In the genomic region with DNA sequence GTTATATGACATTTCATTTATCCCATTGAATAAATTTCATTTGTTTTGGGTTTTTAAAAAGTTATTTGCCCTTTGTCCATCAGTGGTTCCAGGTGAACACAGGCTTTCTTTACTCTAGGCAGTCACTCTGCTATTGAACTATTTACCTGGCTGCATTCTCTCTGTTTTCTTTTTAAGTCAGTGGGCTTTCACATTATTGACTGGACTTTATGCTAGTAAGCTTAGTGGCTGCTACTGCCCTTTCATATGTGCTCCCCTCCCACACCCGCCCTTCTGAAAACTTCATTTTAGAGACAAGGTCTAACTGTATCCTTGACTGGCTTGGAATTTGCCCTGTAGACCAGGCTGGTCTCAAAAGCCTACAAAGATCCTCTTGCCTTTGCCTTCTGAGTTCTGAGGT, we compare ENCODE assay signal across 26 mouse cellular contexts. TPM values are rescaled to one million over a fixed set of nuclear protein-coding genes. Genes with fewer than 3 reads are reported as not detected.
DNase-seq lines count a peak whose midpoint lies in the region; ATAC-seq and TF ChIP-seq lines count a peak whose summit lies in the region.
"Had no signal": no experiment of that assay in that cellular context is flagged by ENCODE, and none has a peak within 500 bp of the region (broad histone marks: within the 10 kb centered on the region; RNA-seq: fewer than 3 reads in every experiment).

No protein-coding gene starts in this region.

- H3K27me3 ChIP-seq in kidney, embryonic 14.5 days (ENCODE audit: control insufficient read depth, insufficient read depth, low read length), result no peaks in the 10 kb centered on the region
- no peaks in the 10 kb centered on the region for H3K27me3 ChIP-seq in liver, adult 2 months (ENCODE audit: control insufficient read depth, insufficient read depth, low read length)
- no peaks in the 10 kb centered on the region for H3K27me3 ChIP-seq in liver, embryonic 11.5 days (replicated peaks; ENCODE audit: control insufficient read depth, insufficient read depth, low read length)
- H3K27me3 ChIP-seq: CH12.LX; forebrain, embryonic 13.5 days; heart, embryonic 13.5 days; Patski had no signal

- no peaks in the 10 kb centered on the region for H3K9me3 ChIP-seq in kidney, embryonic 14.5 days (ENCODE audit: control insufficient read depth, low read length)
- H3K9me3 ChIP-seq in liver, embryonic 11.5 days (ENCODE audit: control insufficient read depth, low read length), result no peaks in the 10 kb centered on the region
- H3K9me3 ChIP-seq: forebrain, embryonic 10.5 days; forebrain, embryonic 13.5 days; G1E; heart, embryonic 10.5 days; heart, embryonic 13.5 days had no signal

- ATAC-seq in kidney, embryonic 14.5 days (ENCODE audit: low FRiP score, low TSS enrichment), result no peak
- no peak for ATAC-seq in liver, embryonic 11.5 days (replicated peaks; ENCODE audit: low FRiP score)
- ATAC-seq: forebrain, embryonic 13.5 days; forebrain, embryonic 16.5 days had no signal

- no peak overlapping the region for H3K9ac ChIP-seq in kidney, embryonic 14.5 days (ENCODE audit: low read depth, low read length)
- H3K9ac ChIP-seq in liver, adult 2 months (ENCODE audit: low read depth, low read length), result no peak overlapping the region
- H3K9ac ChIP-seq in liver, embryonic 11.5 days (ENCODE audit: low read depth, low read length), result no peak overlapping the region
- H3K9ac ChIP-seq: forebrain, embryonic 13.5 days; heart, embryonic 13.5 days; hindbrain, embryonic 14.5 days had no signal

- H3K36me3 ChIP-seq in kidney, embryonic 14.5 days (ENCODE audit: control insufficient read depth, insufficient read depth, low read length), result peaks cover 6% of the 10 kb centered on the region; the same call in 1 of the 2 replicates
- peaks cover 6% of the 10 kb centered on the region for H3K36me3 ChIP-seq in liver, adult 2 months (ENCODE audit: control insufficient read depth, insufficient read depth, low read length)
- peaks cover 3% of the 10 kb centered on the region; the same call in 1 of the 2 replicates for H3K36me3 ChIP-seq in liver, embryonic 11.5 days (ENCODE audit: control insufficient read depth, insufficient read depth, low read length)

- H3K4me1 ChIP-seq in kidney, embryonic 14.5 days (ENCODE audit: control insufficient read depth, insufficient read depth, low read length), result no peaks in the 10 kb centered on the region
- H3K4me1 ChIP-seq in liver, adult 2 months (ENCODE audit: control insufficient read depth, insufficient read depth, low read length), result peaks cover 16% of the 10 kb centered on the region
- no peaks in the 10 kb centered on the region for H3K4me1 ChIP-seq in liver, embryonic 11.5 days (replicated peaks; ENCODE audit: control insufficient read depth, insufficient read depth, low read length)
- H3K4me1 ChIP-seq: forebrain, embryonic 10.5 days; forebrain, embryonic 13.5 days had no signal

- H3K4me2 ChIP-seq in kidney, embryonic 14.5 days (replicated peaks; ENCODE audit: low read depth, low read length), result no peak overlapping the region
- H3K4me2 ChIP-seq in liver, embryonic 11.5 days, result no peak overlapping the region
- H3K4me2 ChIP-seq: forebrain, embryonic 13.5 days; heart, embryonic 13.5 days; hindbrain, embryonic 14.5 days had no signal

- TF ChIP-seq CTCF in liver, adult 2 months (IDR thresholded peaks at IDR 0.05; ENCODE audit: low read depth, low read length), result no peak

- peak; percentile 18 to 27 for DNase-seq in kidney, adult 8-10 months
- peak; percentile 65 for DNase-seq in liver, adult 2 months (ENCODE audit: extremely low read depth, low read depth, low spot score)
- DNase-seq in liver, embryonic 11.5 days (ENCODE audit: low spot score), result no peak
- DNase-seq in testis, postnatal 14 days (ENCODE audit: low spot score), result peak; percentile 27
- DNase-seq in testis, postnatal 10 days (ENCODE audit: low spot score), result no peak
- DNase-seq: adrenal gland, postnatal 10 days; adrenal gland, postnatal 36 days; B cell, adult 2 months; cerebellum, adult 18-20 months; cerebellum, adult 9-10 months; cerebellum, postnatal 14 days; gastrocnemius, postnatal 10 days; gastrocnemius, postnatal 36 days; heart, adult 2 months; heart, postnatal 14 days; heart, postnatal 4 days had no signal

- WGBS in kidney, embryonic 14.5 days, result 91% methylated on average over 1 of the region's 1 CpGs
- 44% methylated on average over 1 of the region's 1 CpGs for WGBS in liver, adult 2 months
- WGBS in liver, embryonic 11.5 days, result 77% methylated on average over 1 of the region's 1 CpGs

- no peak overlapping the region for H3K4me3 ChIP-seq in kidney, embryonic 14.5 days (ENCODE audit: low read length)
- no peak overlapping the region for H3K4me3 ChIP-seq in liver, adult 2 months (ENCODE audit: insufficient read depth, low read depth, low read length)
- no peak overlapping the region for H3K4me3 ChIP-seq in liver, embryonic 11.5 days (ENCODE audit: low read depth, low read length)
- H3K4me3 ChIP-seq: forebrain, embryonic 10.5 days; forebrain, embryonic 13.5 days; heart, adult 2 months; heart, embryonic 10.5 days; heart, embryonic 13.5 days had no signal

- TF ChIP-seq POLR2A in liver, adult 2 months (IDR thresholded peaks at IDR 0.05; ENCODE audit: extremely low read depth, insufficient read depth, low read length), result no peak

- H3K27ac ChIP-seq in kidney, embryonic 14.5 days (ENCODE audit: low read depth, low read length), result no peak overlapping the region
- peak overlapping the region; percentile 74 for H3K27ac ChIP-seq in liver, adult 2 months (replicated peaks; ENCODE audit: insufficient read depth, low read depth, low read length)
- H3K27ac ChIP-seq in liver, embryonic 11.5 days (ENCODE audit: low read depth, low read length), result no peak overlapping the region
- H3K27ac ChIP-seq: forebrain, embryonic 10.5 days; forebrain, embryonic 13.5 days; heart, adult 2 months; heart, embryonic 10.5 days; heart, embryonic 13.5 days; hindbrain, embryonic 14.5 days had no signal

- H3K79me2 ChIP-seq in liver, adult 2 months (ENCODE audit: control insufficient read depth, insufficient read depth, low read length), result peaks cover 6% of the 10 kb centered on the region; the same call in 1 of the 2 replicates

RNA-seq across cellular contexts. Expression of a gene that starts 15.2 kb away (rescaled TPM):
- polyA plus RNA-seq in kidney, embryonic 14.5 days (2014; fragmentation: Nextera tagmentation; extraction: Ambion mirVana), result 71.2 and 72.5 TPM in 2 replicates
- 10.5 and 11.8 TPM in 2 replicates for total RNA-seq in liver, adult 2 months (2014; rRNA removed)
- polyA plus RNA-seq in liver, adult 2 months (2012; rRNA removed), result 5.1 and 5.2 TPM in 2 replicates
- 57.7 and 65.1 TPM in 2 replicates for polyA plus RNA-seq in liver, embryonic 11.5 days (2014; fragmentation: Nextera tagmentation; extraction: Ambion mirVana)

Comparison
In these comparisons a context has a peak if more than half of its experiments do, and no peak if none do; other contexts are left out.
1. DNase-seq: peak in kidney, adult 8-10 months (2 of 2), liver, adult 2 months (single experiment) and testis, postnatal 14 days (single experiment); none in liver, embryonic 11.5 days (single experiment) and testis, postnatal 10 days (single experiment).